Mouse (Mus musculus): ENCODE measurements at regions not wholly inside any gene's neighbourhood (a gene's known extent, or its start where the extent isn't known, plus 50 kb on each side); places are given as distances from the start of the nearest gene placed in this dataset.

DNA sequence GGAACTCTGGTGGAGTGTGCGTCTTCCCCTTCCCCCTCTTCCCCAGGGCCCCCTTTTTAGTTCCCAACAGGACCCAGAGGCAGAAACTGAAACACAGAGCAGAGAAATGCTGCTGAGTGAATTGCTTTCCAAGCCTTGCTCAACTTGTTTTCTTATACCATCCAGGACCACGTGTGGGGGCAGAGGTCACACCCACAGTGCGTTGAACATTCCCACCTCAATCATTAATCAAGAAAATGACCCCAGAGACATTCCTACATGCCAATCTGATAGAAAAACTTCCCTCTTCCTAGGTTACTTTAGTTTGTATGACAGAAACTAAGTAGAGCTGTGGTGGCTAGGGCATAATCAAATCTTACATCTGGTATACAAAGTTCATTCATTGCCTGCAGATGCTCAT, 93.3 kb downstream of the Klhl6 start:
- TF ChIP-seq POLR2A (IDR thresholded peaks at IDR 0.05; ENCODE audit: extremely low read depth, insufficient read depth, low read length) (no peak), CTCF (IDR thresholded peaks at IDR 0.05; ENCODE audit: extremely low read depth, insufficient read depth, low read length) (no peak)
